Mouse (Mus musculus): ENCODE data around the gene Dnaaf5.

Dnaaf5 gene

DNA sequence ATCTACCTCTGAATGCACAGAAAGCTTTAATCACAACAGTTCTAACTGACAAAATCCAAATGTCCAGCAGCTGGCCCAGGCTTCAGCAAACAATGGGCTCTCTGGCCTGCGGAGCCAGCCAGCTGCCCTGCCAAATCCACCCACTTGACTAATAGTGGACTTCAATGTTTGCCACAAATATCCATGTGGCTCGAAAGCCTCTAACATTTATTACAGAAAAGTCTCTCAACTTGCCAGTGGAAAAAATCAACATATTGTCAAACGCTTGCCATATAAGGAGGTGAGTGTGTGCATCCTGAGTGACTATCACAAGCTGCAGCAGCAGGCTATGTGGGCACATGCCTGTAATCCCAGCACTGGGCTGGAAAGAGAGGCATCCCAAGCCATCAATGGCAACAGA, 48.8 kb downstream of the Dnaaf5 start:
- DNase-seq (ENCODE audit: low read depth) = no peak

DNA sequence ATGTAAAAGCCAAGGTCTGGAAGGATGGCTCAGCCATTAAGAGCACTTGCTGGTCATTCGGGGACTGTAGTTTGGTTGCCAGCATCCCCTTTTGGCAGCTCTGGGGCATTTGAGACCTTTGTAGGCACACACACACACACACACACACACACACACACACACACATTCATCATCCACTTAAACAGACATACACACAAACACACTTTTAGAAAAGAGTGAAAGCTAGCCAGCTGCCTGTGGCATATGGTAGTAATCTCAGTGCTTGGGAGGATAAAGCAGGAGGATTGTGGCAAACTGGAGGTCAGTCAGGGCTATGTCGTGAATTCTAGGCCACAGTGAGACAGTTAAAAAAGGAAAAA, 49.6 kb downstream of the Dnaaf5 start:
- DNase-seq (ENCODE audit: low read depth) = no peak

GRCm38 (mm10) chr5:139199995-139200769, 50.2 kb downstream of the Dnaaf5 start, which contains the start of gene Sun1:
TSS of gene Sun1 (plus strand) at chr5:139200637.
- DNase-seq (ENCODE audit: low read depth) = peak; percentile 97

DNA sequence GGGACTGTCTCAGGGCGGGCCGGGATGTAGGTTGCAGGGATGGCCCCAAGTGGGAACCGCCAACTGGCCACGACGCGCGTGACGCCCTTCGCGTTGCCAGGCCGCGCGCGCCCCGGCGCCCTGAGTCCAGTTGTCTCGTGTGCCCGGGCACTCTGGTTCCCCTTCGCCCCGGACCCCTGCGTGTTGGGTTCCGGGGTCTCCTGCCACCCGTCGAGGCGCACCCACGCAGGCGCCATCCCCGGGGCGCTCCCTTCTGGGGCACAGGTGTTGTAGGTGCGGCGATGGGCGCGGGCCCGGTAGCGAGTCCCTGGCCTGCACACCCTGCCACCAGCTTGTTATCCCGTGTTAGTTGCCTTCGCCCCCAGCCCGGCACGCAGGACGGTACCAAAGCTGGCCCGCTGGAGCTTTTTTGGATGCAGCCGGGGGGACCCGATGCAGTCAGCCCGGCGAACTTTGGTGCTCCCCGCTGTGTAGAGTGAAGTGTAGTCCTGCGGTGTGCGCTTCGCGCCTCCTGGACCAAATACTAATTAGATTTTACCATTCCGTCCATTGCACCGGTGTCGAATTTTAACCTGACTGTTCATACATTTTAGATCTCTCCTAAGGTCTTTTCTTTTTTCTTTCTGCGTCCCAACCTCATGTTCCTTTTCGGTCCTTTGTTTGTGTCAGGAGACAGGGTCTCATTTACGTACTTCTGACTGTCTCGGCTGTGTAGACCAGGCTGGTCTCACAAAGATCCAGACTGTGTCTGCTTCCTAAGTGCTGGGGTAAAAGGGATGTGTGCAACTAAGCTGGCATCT, 50.9 kb downstream of the Dnaaf5 start:
- DNase-seq (ENCODE audit: low read depth) = no peak

GRCm38 (mm10) chr5:139202127-139202526, 52.1 kb downstream of the Dnaaf5 start:
- DNase-seq (ENCODE audit: low read depth) = no peak

- DNase-seq (ENCODE audit: low read depth) = no peak
Measured at GRCm38 (mm10) chr5:139203312-139203711, 53.3 kb downstream of the Dnaaf5 start.

- DNase-seq (ENCODE audit: low read depth) = no peak
Measured at GRCm38 (mm10) chr5:139206081-139206480, 56.1 kb downstream of the Dnaaf5 start.

GRCm38 (mm10) chr5:139206525-139206924, 56.5 kb downstream of the Dnaaf5 start:
- no peak for DNase-seq (ENCODE audit: low read depth)

DNA sequence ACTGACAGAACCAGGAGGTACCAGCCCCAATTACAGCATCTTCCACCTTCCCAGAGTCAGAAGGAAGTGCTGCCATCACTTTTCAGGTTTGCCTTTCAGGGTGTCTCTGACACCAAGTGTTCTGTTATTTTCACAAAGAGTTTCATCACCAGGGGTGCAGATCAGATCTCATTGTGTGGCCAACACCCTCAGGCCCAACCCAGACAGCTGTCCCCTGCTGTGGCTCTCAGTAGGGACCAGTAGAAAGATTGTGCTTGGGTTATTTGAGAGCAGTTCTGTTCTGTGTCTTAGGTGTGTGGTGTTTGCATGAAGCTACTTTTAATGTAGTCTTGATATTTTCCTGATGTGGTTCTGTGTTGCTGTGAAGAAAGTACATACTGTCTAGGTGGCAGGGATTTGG, 58.2 kb downstream of the Dnaaf5 start:
- no peak for DNase-seq (ENCODE audit: low read depth)

DNA sequence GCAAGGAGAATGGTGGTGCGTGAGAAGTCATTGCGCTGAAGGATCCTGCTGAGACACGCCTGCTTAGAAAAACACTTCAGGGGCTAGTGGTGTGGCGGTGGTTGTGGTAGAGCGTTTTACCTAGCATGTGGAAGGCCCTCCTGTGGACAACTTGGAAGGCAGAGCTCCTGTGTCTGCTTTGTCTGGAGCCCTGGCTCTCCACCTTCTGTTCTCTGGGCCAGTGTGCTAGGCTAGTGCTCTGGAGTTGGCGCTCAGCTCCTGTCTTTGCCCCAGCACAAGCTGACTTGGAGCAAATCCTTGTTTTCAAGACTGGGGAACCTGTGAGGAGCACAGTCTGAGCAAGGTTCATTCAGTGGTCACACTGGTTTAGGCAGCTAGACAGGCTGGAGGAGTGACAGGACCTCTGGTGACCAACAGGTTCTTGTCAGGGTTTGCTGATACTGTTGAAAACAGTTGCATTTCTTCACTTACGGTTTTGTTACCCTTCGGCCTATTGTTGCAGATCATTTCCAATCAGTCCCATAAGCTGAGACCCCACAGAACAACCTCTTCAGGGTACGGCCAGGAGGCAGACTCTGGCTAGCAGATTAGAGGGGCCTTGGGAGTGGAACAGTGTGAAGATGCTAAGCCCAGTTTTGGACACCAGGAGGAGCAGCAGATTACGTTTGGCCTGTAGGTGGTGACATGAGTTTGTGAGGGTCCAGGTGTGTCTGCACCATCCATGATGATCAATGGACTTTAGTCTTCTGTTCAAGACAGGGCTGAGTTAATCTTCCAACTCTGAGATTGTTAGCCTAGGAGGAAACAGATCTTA, 59.1 kb downstream of the Dnaaf5 start:
- no peak for DNase-seq (ENCODE audit: low read depth)

DNA sequence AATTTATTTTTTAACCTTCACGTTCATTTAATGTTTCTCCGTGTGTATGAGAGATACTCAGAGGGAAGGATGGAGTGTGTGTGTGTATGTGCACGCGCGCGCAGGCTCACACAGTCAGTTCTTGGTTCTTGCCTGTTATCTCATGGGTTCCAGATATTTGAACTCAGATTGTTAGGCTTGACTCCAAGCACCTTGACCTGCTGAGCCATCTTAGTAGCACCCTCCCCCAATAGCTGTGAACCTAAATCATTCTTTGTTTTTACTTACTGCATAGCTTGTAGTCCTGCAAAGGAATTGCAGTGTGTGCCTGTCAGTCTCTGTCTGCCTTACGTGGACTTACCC, 59.6 kb downstream of the Dnaaf5 start:
- no peak for DNase-seq (ENCODE audit: low read depth)

GRCm38 (mm10) chr5:139211737-139212385, 61.8 kb downstream of the Dnaaf5 start:
- DNase-seq (ENCODE audit: low read depth) = no peak

GRCm38 (mm10) chr5:139214298-139214697, 64.3 kb downstream of the Dnaaf5 start:
- DNase-seq (ENCODE audit: low read depth) = no peak

DNA sequence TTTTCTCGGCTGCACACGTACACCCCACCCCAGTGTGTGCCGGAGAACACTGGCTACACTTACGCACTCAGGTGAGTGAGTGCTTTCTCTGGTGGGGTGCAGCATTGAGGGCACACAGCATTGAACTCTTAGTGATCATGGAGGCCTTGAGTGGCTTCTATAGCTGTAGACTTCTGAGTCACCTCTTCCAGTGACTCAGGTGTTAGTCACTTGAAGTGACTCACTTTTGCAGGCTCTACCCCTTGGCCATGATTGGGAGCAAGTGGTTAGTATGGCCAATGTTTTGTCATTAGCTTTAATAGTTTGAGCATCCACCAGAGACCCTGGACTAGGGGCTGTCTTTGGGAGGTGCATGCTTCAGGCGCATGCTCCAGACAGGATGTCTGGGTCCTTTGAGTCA, 65.2 kb downstream of the Dnaaf5 start:
- DNase-seq (ENCODE audit: low read depth) = no peak

DNA sequence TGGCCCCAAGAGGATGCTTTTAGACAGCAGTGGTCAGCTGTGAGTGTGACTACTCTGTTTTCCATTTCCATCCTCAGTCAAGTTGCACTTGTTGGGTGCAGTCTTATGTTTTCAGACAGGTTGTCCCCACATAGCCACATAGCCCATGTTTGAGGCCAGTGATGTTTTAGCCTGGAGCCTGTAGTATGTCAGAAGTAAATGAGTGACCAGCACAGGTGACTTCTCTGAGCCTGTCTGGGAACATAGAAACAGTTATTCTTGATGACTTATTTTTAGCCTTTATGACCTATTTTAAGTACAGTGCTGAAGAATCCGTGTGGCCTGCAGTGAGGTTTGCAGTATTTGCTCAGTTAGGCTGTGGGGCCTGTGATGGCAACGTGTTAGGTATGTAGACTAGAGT, 66.1 kb downstream of the Dnaaf5 start:
- DNase-seq (ENCODE audit: low read depth) = no peak

DNA sequence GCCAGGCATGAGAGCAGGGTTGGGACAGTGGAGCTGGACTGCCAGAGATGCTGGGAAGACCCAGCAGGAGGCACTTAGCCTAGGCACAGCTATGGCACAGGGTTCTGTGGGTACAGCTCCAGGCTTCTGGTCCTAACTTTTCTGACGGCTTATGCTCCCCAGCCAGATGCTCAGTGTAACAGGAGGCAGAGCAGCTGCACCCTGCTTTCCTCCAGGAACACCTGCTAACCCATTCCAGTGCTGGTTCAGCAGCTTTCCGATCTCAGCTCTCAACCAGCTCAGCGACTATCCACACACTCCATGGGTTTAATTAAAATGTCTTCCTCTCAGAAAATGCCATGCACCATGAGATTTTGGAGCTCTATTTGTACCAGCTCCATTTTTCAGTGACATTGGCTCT, 66.8 kb downstream of the Dnaaf5 start:
- DNase-seq (ENCODE audit: low read depth) = no peak

GRCm38 (mm10) chr5:139220006-139220515, 70.0 kb downstream of the Dnaaf5 start:
- DNase-seq (ENCODE audit: low read depth) = no peak

GRCm38 (mm10) chr5:139220610-139221009, 70.6 kb downstream of the Dnaaf5 start:
- DNase-seq (ENCODE audit: low read depth) = no peak

DNA sequence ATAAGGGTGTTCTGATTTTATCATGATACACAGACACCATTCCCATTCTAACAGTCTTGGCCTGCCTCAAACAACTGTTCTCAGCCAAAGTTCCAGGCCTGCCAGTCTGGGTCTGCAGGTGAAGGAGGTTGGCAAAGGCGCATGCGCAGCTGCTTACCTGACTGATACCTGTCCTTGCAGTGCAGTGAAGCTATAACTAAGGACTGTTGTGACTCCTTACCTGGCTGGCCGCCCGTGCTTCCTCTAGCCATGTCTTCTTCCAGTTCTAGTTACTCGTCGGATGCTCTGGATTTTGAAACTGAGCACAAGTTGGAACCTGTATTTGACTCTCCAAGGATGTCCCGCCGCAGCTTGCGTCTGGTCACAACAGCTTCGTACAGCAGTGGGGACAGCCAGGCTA, 73.3 kb downstream of the Dnaaf5 start:
- no peak for DNase-seq (ENCODE audit: low read depth)

DNA sequence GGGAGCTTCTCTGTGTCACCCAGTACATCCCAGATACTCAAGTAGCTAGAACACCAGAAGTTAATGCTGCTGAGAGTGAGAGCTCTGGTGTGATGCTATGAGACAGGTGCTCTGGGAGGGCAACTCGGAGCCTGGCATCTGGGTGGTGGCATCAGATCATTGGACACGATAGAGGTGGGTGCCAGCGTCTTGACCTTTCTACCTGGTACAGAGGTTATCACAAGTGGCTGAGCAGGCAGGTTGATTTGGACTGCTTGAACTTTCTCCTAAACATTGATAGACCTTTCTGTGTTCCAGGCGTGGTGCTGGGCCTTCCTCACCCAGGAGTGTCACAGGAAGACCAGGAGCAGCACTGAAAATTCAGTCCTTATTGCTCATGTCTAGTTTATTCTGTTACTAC, 77.2 kb downstream of the Dnaaf5 start:
- DNase-seq (ENCODE audit: low read depth) = no peak

DNA sequence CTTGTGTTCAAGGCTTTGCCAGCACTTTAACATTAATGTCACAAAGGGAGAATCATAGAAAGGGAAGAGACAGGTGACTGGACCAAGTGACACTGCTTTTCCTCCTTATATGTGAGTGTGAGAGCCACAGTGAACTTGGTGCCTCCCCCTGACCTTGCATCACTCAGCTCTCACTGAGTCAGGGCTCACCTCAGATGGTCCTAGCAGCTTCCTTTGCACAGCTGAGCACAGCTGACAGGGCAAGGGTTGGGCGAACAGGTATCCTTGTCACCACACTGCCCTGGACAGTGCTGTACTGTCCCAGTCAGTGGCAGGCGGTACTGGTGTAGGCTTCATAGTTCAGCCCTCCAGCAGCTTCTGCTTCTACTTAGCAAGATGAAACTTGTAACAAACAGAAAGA, 77.6 kb downstream of the Dnaaf5 start:
- no peak for DNase-seq (ENCODE audit: low read depth)

DNA sequence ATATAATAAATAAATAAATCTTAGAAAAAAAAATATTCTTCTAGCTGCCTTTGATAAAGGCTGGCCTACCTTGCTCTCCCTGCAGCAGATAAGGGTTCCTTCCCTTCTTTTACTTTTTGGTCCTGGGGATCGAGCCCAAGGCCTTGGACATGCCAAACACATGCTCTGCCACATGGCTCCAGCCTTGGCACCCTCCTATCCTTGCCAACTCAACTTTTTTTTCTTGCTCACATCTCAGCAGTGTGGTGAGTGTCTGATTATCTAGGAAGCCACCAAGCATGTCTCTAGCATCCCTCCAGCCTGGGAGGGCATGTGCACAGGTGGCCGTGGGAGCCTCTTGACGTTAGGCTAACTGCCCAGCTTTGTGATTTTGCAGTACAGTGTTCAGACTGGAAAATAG, 78.3 kb downstream of the Dnaaf5 start:
- no peak for DNase-seq (ENCODE audit: low read depth)

Data from c-Kit-positive CD71-positive TER-119-negative erythroid progenitor cells, embryonic 14.5 days (primary cell).